Mouse (Mus musculus): ENCODE measurements around the gene Rtn4ip1.

DNA sequence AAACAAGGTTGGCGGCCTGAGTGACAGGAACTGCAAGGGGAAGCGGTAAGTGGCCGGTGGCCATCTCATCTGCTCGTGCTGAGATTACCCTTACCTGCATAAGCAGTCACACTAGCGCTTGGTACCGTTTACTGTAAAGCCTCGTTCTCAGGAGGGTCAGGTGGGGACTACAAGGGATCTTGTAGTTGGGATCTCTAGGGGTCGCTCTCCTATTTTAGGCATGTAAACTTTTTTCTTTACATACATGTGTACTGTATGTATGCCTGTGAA, 9.2 kb downstream of the Rtn4ip1 start:
- TF ChIP-seq CTCF (IDR thresholded peaks at IDR 0.05; ENCODE audit: insufficient read depth, low read length) (no peak), POLR2A (IDR thresholded peaks at IDR 0.05; ENCODE audit: borderline replicate concordance, extremely low read depth, low read depth, low read length) (no peak)

Data from lung, adult 2 months (tissue).